Mouse (Mus musculus) kidney, postnatal 14 days (tissue): ENCODE measurements at regions not wholly inside any gene's neighbourhood (a gene's known extent, or its start where the extent isn't known, plus 50 kb on each side); places are given as distances from the start of the nearest gene placed in this dataset.

Experiments used
- DNase-seq: peaks from one replicate; pipeline ENCODE4 v3.0.0; 2022; ENCODE audit warnings: mixed read lengths

- no peak for DNase-seq
These were observed 232.9 kb downstream of the Bcl11b start for GRCm38 (mm10) chr12:107770516-107770836.

GRCm38 (mm10) chr12:107771325-107771724 lies 232.1 kb downstream of the Bcl11b start:
- DNase-seq, result no peak

- DNase-seq, result no peak
These were observed 231.6 kb downstream of the Bcl11b start for GRCm38 (mm10) chr12:107771809-107772208.

- no peak for DNase-seq
These were observed 225.4 kb downstream of the Bcl11b start for GRCm38 (mm10) chr12:107778046-107778445.

- no peak for DNase-seq
These were observed 223.9 kb downstream of the Bcl11b start for GRCm38 (mm10) chr12:107779306-107780057.

- no peak for DNase-seq
These were observed 221.3 kb downstream of the Bcl11b start for GRCm38 (mm10) chr12:107782147-107782546.

- no peak for DNase-seq
These were observed 219.6 kb downstream of the Bcl11b start for GRCm38 (mm10) chr12:107783831-107784230.

GRCm38 (mm10) chr12:107789818-107790217 lies 213.6 kb downstream of the Bcl11b start:
- no peak for DNase-seq

- DNase-seq, result no peak
These were observed 203.1 kb downstream of the Bcl11b start for GRCm38 (mm10) chr12:107800296-107800695.

- DNase-seq, result no peak
These were observed 195.8 kb downstream of the Bcl11b start for GRCm38 (mm10) chr12:107807634-107808033.

GRCm38 (mm10) chr12:107808158-107808715 lies 195.2 kb downstream of the Bcl11b start:
- DNase-seq, result no peak

- DNase-seq, result no peak
These were observed 192.2 kb downstream of the Bcl11b start for GRCm38 (mm10) chr12:107811231-107811630.

GRCm38 (mm10) chr12:107812549-107813335 lies 190.7 kb downstream of the Bcl11b start:
- DNase-seq, result no peak

GRCm38 (mm10) chr12:107814926-107815325 lies 188.5 kb downstream of the Bcl11b start:
- DNase-seq, result no peak

- DNase-seq, result no peak
These were observed 179.5 kb downstream of the Bcl11b start for GRCm38 (mm10) chr12:107823768-107824394.

- DNase-seq, result no peak
These were observed 177.5 kb downstream of the Bcl11b start for GRCm38 (mm10) chr12:107825921-107826320.

- DNase-seq, result no peak
These were observed 171.8 kb downstream of the Bcl11b start for GRCm38 (mm10) chr12:107831400-107832128.

- no peak for DNase-seq
These were observed 170.4 kb downstream of the Bcl11b start for GRCm38 (mm10) chr12:107833001-107833400.

GRCm38 (mm10) chr12:107834512-107834911 lies 168.9 kb downstream of the Bcl11b start:
- no peak for DNase-seq

- DNase-seq, result no peak
These were observed 165.7 kb downstream of the Bcl11b start for GRCm38 (mm10) chr12:107837741-107838140.

GRCm38 (mm10) chr12:107844631-107845030 lies 158.8 kb downstream of the Bcl11b start:
- DNase-seq, result no peak

- no peak for DNase-seq
These were observed 152.8 kb downstream of the Bcl11b start for GRCm38 (mm10) chr12:107850591-107850990.

GRCm38 (mm10) chr12:107852921-107853320 lies 150.5 kb downstream of the Bcl11b start:
- no peak for DNase-seq
